Mouse (Mus musculus): ENCODE results near the gene Cpa1.

Cpa1 gene

DNA sequence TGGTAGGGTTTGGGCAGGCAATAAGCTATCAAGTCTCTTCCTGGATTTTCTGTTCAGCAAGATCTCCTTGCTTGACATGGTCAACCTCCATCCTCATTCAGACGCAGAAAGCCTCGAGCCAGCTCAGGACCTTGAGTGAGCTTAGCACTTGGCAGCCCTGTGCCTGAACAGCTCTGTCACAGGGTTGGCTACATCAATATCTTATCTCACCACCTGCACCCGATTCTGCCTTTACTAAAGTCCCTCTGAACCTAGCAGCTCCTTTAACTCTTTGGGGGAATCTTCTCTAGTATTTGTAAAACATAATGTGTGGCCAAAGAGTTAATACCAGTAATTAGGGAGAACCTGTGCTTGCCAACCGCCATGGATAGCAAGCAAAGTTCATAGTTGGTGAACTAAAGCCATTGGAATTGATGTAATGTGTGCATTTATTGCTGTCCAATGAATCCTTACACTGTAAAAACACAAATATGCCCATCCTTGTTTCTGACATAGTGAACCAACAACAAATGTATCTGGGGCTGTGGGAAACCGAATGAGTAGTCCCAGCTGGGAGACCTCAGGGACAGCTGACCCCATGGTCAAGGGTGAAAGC, at the start of gene Cpa1:
TSS of gene Cpa1 (plus strand) at position 545 of the 595 bp plus-strand sequence.
- no peak for DNase-seq (ENCODE audit: low read depth in 2 of 2, low spot score in 2 of 2)

DNA sequence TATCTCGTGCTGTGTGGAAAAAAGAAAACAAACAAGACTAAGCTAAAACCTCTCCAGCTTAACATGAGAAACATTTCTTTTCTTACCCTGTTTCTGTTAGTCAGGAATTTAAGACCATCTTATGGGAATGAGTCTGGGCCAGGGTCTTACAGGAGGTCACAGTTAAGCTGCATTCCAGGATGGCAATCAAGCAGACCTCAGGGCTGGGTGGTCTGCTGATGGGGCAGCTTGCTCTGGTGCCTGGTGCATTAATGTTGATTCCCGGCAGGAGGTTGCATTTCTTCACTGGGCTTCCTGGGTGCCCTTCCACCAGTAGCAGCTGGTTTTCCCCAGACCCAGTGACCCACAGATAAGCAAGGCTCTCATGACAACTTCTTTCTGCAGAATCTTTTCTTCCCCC, 49.2 kb upstream of the Cpa1 start:
- DNase-seq (ENCODE audit: low read depth in 2 of 2, low spot score in 2 of 2), result no peak

GRCm38 (mm10) chr6:30591851-30592404, 47.1 kb upstream of the Cpa1 start:
- no peak for DNase-seq (ENCODE audit: low read depth in 2 of 2, low spot score in 2 of 2)

DNA sequence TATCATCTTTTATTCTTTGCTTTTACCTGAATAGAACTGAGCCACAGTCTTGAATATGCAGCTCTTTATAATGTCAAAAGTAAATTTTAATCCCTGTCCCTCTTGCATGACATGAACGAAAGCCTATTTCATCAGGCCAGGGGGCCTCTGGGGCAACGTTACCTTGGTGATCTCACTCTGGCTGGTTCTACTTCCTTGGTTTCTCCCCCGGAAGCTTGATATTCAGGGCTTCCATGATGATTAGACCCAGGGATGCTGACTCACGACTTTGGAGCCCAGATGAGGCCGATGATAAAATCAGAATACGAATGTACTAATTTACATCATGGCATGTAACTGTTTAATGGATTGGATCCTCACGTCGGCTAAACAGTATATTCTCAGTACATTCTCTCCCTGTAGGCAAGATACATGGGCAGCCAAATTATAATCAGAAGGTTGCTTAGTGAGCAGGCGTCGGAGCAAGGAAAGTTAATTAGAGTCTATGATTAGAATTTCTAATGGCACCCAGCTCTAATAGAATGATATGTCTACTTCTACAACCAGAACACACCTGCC, 46.5 kb upstream of the Cpa1 start:
- no peak for DNase-seq (ENCODE audit: low read depth in 2 of 2, low spot score in 2 of 2)

DNA sequence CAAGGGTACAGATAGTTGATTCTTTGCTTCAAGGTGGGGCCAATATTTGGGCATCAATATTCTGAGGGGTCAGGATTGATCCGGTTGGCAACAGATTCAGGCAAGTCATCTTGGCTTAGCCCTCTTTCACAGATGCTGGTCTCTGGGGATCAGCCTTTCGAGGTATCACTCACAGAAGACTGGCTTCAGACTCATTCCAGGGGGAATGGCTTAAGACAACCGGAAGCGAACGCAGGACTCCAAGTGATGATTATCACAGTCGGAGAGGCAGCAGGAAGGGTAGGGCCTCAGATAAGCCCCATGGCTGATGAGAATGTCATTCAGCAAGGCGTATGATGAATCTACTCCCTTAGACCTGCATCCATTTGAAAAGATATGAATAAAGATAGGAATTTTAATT, 44.7 kb upstream of the Cpa1 start:
- DNase-seq (ENCODE audit: low read depth in 2 of 2, low spot score in 2 of 2), result no peak

DNA sequence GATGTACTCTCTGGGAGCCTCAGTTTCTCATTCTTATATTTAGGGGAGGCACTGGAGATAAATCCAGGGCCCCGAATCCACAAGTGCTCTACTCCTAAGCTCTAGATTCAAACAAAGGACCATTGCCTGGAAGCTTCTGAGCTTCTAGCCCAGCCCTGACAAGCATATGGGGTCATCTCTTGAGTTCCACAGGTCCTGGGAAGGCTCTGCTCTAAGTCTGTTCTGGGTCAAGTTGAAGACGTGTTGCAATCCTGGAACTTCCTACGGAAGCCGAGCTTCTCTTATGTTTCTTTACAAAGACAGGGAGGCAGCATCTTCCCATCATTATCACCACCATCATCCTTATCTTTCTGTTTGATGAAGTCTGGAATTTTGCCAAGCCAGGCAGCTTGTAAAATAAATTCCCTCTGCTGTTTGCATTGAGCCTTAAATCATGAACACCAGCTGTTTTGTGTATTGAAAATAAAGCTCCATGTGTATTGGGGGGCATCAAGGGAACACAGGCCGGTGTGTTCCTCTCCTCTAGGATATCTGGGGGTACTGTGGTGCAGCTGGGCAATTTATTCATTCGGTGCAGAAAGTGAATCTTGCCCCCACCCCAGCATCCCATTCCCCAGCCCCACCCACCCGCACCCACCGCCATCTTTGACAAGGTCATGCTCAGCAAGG, 42.7 kb upstream of the Cpa1 start:
- no peak for DNase-seq (ENCODE audit: low read depth in 2 of 2, low spot score in 2 of 2)

DNA sequence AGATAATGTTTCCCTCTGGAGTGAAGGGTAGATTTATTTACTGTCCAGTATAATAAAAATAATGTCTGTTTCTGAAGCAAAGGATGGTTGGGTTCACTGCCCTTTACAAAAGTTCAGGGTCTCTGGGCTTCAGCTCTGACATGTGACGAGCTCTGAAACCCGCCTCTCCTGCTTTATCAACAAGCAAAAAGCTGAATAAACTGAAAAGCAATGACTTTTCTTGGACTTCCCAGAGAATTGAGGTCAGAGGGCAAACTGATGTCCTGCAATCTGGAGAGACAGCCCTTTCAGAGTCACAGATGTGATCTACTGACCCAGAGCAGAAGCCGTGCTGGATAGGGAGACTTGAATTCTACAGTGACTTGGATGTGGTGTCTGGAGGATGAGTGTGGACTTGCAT, 39.0 kb upstream of the Cpa1 start:
- no peak for DNase-seq (ENCODE audit: low read depth in 2 of 2, low spot score in 2 of 2)

DNA sequence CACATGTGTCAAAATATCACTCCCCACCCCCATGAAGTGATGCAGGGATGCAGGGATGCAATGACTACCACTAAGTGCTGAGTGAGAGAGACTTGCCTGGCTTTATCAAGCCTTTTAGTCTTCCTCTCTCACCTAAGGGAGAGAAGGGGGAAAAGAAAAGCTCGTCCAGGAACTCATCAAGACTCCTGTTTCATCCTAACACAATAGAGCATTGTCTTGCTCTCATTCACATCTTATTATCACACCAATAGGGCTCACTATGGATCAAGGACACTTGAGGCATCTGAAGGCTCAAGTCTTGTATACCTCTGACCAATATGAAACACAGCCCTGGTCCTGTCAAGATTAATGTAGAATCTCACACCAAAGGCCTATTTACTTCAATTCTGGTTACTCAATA, 38.0 kb upstream of the Cpa1 start:
- no peak for DNase-seq (ENCODE audit: low read depth in 2 of 2, low spot score in 2 of 2)

GRCm38 (mm10) chr6:30604342-30604867, 34.6 kb upstream of the Cpa1 start:
- DNase-seq (ENCODE audit: low read depth in 2 of 2, low spot score in 2 of 2), result no peak

- no peak for DNase-seq (ENCODE audit: low read depth in 2 of 2, low spot score in 2 of 2)
Observed at GRCm38 (mm10) chr6:30605111-30605510, 33.9 kb upstream of the Cpa1 start.

GRCm38 (mm10) chr6:30605672-30606071, 33.3 kb upstream of the Cpa1 start:
- no peak for DNase-seq (ENCODE audit: low read depth in 2 of 2, low spot score in 2 of 2)

DNA sequence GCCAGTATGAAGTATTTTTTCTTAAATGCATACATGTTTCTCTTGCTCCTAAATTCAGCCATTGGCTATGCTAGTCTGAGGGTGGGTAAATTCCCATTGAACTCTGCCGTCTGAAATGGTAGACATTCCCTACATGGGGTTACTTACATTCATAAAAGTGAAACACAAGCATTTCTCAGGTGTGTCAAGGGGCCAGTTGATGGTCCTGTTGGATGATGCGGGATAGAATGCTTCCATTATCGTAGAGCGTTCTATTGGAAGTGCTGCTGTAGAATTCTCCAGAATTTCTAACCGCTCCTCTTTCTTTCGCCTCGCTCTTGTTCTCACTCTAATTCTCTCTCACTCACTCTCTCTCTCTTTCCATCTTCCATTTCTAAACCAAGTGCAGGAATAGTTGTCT, 28.3 kb upstream of the Cpa1 start, which contains the start of gene Cpa5:
TSS of gene Cpa5 (plus strand) at position 301 of the 400 bp plus-strand sequence.
- DNase-seq (ENCODE audit: low read depth in 2 of 2, low spot score in 2 of 2), result no peak

DNA sequence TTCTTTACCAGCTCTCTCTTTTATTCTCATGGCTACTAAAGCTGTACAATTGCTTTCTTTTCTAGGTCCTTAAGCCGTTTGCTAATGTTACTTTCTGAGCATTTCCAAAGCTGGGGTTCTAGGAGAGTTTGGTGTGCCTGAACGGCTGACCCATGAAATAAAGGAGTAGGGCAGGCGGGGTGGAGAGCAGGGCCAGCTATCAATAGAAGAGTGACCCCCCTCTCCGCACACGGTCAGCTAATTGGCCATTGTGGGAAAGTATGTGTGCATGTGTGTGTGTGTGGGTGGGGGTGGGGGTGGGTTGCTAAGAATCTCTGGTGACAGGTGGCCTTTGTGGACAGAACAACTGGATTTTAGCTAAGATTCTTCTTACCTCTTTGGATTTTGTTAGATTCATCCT, 27.8 kb upstream of the Cpa1 start:
- DNase-seq (ENCODE audit: low read depth in 2 of 2, low spot score in 2 of 2), result no peak

DNA sequence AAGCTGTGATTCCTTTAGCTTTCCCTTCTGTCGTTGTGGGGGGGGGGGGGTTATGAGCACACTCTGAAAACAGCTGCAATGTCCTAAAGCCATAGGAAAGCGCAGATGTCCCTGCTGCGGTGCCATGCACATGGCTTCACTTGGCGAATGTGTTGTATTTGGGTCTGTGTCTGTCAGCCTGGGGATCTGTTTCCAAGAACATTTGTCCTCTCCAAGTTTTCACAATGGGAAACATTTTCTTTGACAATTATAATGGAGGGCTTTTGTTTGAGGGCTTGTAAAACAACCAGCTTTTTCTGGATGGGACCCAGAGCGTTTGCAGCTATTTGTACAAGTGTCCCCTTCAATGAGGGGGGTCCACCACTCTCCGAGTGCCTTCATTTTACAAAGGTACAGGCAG, 24.8 kb upstream of the Cpa1 start:
- DNase-seq (ENCODE audit: low read depth in 2 of 2, low spot score in 2 of 2), result no peak

GRCm38 (mm10) chr6:30615741-30616140, 23.3 kb upstream of the Cpa1 start:
- DNase-seq (ENCODE audit: low read depth in 2 of 2, low spot score in 2 of 2), result no peak

GRCm38 (mm10) chr6:30616491-30616941, 22.5 kb upstream of the Cpa1 start:
- no peak for DNase-seq (ENCODE audit: low read depth in 2 of 2, low spot score in 2 of 2)

DNA sequence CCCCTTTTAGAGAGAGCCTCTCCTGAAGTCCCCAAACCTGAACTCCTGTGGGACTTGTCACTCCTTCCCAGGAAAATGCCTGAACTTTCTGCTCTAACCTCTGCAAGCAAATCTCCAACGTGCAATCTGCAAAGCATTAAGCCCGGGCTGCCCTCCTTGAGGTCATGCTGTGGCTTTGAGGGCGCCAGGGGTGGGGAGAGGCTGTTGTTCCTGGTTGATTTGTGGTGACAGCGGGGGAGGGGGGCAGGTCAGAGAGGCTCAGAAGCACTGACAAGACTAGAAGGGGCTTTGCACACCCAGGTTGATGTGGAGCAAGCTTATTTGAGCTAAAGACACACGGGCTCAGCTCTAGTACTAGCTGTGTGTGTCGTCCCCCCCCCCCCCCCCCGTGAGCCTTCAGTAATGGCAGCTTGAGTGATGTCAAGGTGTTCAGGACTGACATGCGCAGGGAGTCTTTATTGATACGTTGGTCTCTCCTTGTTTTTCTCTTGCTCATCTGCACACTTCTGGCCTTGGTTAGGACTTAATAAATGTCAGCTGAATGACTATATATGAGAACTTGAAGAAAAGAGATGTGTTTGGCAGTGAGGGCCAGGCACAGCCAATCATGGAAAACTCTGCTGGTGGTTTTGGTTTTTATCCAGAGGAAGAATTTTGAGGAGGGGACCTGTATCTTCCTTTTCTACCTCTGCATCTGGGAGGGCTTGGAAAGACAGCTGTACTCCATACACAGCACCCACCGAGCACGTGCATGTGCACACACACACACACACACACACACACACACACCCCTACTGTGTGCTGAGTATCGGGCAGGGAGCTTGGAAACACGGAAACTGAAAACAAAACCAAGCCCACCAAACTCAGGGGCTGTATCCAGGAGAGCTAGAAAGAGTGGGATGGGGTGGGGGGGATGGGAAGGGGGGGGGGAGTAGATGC, 21.7 kb upstream of the Cpa1 start:
- DNase-seq (ENCODE audit: low read depth in 2 of 2, low spot score in 2 of 2), result no peak

GRCm38 (mm10) chr6:30617959-30618590, 20.9 kb upstream of the Cpa1 start:
- DNase-seq (ENCODE audit: low read depth in 2 of 2, low spot score in 2 of 2), result no peak

- DNase-seq (ENCODE audit: low read depth in 2 of 2, low spot score in 2 of 2), result no peak
Observed at GRCm38 (mm10) chr6:30618735-30619134, 20.3 kb upstream of the Cpa1 start.

GRCm38 (mm10) chr6:30619606-30620005, 19.4 kb upstream of the Cpa1 start:
- no peak for DNase-seq (ENCODE audit: low read depth in 2 of 2, low spot score in 2 of 2)

DNA sequence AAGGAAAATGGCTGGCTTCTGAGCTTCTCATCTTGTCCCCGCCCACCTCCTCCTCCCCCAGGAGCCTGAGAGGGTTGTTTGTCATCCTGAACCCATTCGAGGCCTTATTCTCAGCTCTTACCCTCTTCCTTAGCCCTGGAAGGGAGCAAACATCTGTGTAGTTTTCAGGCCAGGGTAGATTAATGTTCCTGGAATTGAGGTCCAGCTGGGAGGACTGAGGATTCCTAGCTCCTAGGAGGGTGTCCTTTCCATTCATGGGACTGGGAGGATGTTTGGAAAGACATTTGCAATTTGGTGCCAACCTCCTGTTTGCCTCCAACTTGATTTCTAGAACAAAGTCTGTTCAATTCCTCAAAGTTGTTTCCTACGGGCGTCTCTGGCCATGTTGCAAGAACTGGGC, 18.4 kb upstream of the Cpa1 start:
- DNase-seq (ENCODE audit: low read depth in 2 of 2, low spot score in 2 of 2), result no peak
